Mouse (Mus musculus): ENCODE measurements at regions not wholly inside any gene's neighbourhood (a gene's known extent, or its start where the extent isn't known, plus 50 kb on each side); places are given as distances from the start of the nearest gene placed in this dataset.

- TF ChIP-seq CTCF (IDR thresholded peaks at IDR 0.05; ENCODE audit: borderline replicate concordance, extremely low read depth, insufficient read depth, insufficient read length) (no peak), POLR2A (IDR thresholded peaks at IDR 0.05; ENCODE audit: borderline replicate concordance, extremely low read depth, insufficient read depth, insufficient read length, poor library complexity, severe bottlenecking) (no peak)
Observed at GRCm38 (mm10) chr11:56338511-56338910, 297.7 kb upstream of the Nmur2 start.
